Mouse (Mus musculus) small intestine, adult 2 months (tissue): ENCODE measurements at regions not wholly inside any gene's neighbourhood (a gene's known extent, or its start where the extent isn't known, plus 50 kb on each side); places are given as distances from the start of the nearest gene placed in this dataset.

Experiments used
- CTCF ChIP-seq: fragments of 200-500 bp; IDR thresholded peaks from 2 replicates; pipeline ENCODE4 v1.5.1; 2012; ENCODE audit warnings: low read depth, mild to moderate bottlenecking, control low read depth, inconsistent platforms, low read length, moderate library complexity, mixed read lengths; ENCODE audit not compliant: insufficient replicate concordance, insufficient read length; ENCODE audit errors: extremely low read depth
- POLR2A ChIP-seq: fragments of 200-500 bp; IDR thresholded peaks from 2 replicates; pipeline ENCODE4 v1.6.1; 2012; ENCODE audit warnings: low read depth, mild to moderate bottlenecking, control low read depth, inconsistent platforms, low read length, moderate library complexity

- TF ChIP-seq POLR2A: no peak
- no peak for TF ChIP-seq CTCF
Observed at GRCm38 (mm10) chr16:95857403-95857802, 133.4 kb downstream of the Psmg1 start.
